Mouse (Mus musculus) cerebellum, postnatal 14 days (tissue): ENCODE measurements around the gene Olfr1030.
"Not testable (repeated sequence)": the region's sequence is repeated elsewhere in the genome, so short reads cannot be mapped to it uniquely, and the experiment has no call there.

ENCODE experiments used
- DNase-seq, 2 experiments: peaks; one replicate each; pipeline ENCODE4 v3.0.0; 2021; ENCODE audit warnings: mixed read lengths in 2 of 2

Gene Olfr1030

GRCm38 (mm10) chr2:85978976-85979375 is at the start of gene Olfr1030:
Gene Olfr1030, plus strand, starts transcription at chr2:85979276.
- no peak for DNase-seq

GRCm38 (mm10) chr2:85950137-85950536 is 28.9 kb upstream of the Olfr1030 start, which contains the start of gene Olfr1028:
Gene Olfr1028, plus strand, starts transcription at chr2:85950437.
- DNase-seq = no peak

GRCm38 (mm10) chr2:85973595-85973994 is 5.5 kb upstream of the Olfr1030 start, which contains the start of gene Olfr1029:
Gene Olfr1029, plus strand, starts transcription at chr2:85973895.
- DNase-seq = no peak

- no peak for DNase-seq
Observed at GRCm38 (mm10) chr2:85990004-85990403, 10.9 kb downstream of the Olfr1030 start, which contains the start of gene Olfr1031. Gene Olfr1031, plus strand, starts transcription at chr2:85990304.

- DNase-seq = no peak
Observed at GRCm38 (mm10) chr2:86005240-86005639, 26.2 kb downstream of the Olfr1030 start, which contains the start of gene Olfr1032. Gene Olfr1032, plus strand, starts transcription at chr2:86005540.

- not testable (repeated sequence) for DNase-seq
Observed at GRCm38 (mm10) chr2:86020406-86020805, 41.3 kb downstream of the Olfr1030 start, which contains the start of gene Olfr1033. Gene Olfr1033, plus strand, starts transcription at chr2:86020633.

- DNase-seq = not testable (repeated sequence)
Observed at GRCm38 (mm10) chr2:86021518-86021917, 42.4 kb downstream of the Olfr1030 start.
